Mouse (Mus musculus) erythroblast, embryonic 14.5 days (primary cell): ENCODE data around the gene Olfr339.

Source experiments
- GATA1 ChIP-seq: IDR thresholded peaks from 2 replicates; pipeline ENCODE4 v1.6.1; 2012; ENCODE audit warnings: low read length, inconsistent platforms, mixed read lengths
- TAL1 ChIP-seq: IDR thresholded peaks from 3 replicates; pipeline ENCODE4 v1.6.1; 2012; ENCODE audit warnings: low read length, inconsistent platforms, mixed read lengths

- TF ChIP-seq TAL1 (no peak), GATA1 (no peak)
These were observed 45.5 kb upstream of the Olfr339 start, which contains the start of gene Olfr338 for GRCm38 (mm10) chr2:36373219-36373618.
